Mouse (Mus musculus): Measurements from ENCODE around the gene Usp29. TPM values are rescaled to one million over a fixed set of nuclear protein-coding genes. Genes with fewer than 3 reads are reported as not detected.

The Usp29 gene
- polyA plus RNA-seq, 1 experiment, result not detected

DNA sequence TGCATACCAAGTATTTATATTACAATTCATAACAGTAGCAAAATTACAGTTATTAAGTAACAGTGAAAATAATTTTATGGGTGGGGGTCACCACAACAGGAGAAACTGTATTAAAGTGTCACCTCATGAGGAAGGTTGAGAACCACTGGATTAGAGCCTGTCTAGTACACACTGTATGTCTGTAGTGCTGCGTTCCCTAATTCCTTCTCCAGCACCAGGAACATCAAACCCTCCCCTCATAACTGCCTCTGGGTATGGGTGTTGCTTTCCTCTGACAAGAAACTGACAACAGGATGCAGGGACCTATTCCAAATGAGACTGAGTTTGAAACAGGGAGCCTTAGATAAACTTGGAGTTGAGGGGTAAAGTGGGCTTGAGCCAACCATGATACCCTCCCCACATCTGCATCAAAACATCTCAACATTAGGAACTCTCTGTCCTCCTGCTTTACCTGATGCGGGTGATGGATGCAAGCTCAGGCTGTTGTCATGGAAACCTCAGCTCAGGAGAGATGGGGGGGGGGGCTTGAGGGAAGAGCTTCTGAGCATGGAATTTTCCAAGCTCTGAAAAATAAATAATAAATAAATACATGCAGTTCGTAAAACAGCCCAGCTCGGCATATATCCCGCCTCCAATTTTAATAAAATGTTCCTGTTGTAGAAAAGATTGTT lies 86.5 kb downstream of the Usp29 start:
- DNase-seq (ENCODE audit: low read depth), result no peak

DNA sequence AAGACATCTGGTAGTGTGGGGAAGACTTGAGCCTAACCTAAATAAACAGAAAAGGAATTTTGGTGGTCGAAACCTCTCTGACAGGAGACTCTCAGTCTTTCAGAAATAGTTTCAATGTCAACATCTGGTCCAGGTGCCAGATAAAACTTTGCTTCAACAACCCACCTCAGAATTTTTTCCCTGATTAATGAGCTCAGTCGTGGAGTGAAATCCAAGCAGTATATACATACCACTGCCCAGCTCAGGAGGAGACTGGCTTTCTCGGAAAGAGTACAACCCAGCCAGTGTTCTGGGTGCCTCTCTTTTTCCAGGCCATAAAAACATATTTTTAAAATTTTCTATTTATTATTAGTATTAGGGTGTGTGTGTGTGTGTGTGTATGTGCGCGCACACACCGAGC lies 89.9 kb downstream of the Usp29 start:
- no peak for DNase-seq (ENCODE audit: low read depth)

DNA sequence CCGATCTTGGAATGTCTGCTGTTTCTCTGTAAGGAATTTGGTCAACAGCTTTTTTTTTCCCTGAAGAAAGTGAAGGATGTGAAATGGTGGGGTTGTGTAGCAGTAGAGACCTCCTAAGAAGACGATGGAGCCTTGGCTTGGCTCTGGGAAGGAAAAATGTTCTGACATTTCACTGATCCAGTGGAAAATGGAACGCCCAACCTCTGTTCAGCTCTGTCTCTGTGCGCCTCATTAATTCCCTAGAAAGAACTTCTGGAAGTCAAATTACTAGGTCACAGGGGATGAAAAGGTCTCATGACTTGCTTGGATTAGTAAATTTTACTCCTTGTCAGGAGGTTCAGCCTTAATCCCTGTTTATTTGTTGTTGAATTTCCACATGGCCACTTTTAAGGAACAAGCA lies 92.3 kb downstream of the Usp29 start:
- DNase-seq (ENCODE audit: low read depth), result no peak

DNA sequence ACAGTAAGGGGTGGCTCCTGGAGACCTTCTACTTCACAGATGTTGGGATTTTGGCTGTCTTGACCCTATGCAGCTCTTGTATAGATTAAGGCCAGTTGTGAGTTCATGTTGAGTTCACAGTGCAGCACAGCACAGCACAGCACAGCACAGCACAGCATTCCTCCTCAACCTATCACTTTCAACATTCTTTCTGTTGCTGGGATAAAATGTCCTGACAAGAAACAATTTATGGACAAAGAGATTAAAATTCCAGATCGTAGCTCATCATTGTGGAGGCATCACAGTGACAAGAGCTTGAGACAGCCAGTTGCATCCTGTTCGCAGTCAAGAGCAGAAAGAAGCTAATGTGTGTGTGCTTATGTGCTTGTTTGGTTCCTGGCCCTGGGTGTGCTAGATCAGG lies 93.3 kb downstream of the Usp29 start:
- no peak for DNase-seq (ENCODE audit: low read depth)

DNA sequence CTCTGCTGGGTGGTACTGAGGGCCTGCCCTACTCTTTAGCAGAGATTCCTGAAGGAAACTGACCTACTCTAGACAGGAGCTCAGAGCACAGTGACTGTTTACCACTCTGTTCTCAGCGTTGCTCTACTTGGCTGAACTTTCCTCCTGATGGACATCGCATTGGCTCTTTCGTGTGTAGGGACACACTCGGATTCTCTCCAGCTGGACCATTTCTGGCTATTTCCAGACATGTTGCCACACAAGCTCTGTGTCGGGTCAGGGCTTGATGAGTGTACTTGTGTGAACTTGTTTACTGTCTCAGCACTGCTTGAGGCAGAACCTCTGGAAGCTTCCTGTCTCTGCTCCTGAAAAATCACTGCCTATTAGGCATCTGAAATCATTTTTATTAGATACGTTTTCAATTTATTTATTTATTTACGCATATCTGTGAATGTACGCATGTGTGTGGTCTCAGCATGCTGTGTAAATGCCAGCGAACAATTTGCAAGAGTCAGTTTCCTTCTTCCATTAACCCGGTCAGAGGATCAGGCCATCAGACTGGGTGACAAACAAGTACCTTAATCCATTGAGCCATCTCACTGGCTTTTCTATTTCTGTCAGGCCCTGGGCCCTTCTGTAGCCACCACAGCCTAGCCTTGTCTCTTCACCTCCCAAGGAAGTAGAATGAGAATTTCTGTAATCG lies 95.7 kb downstream of the Usp29 start:
- peak; percentile 95 for DNase-seq (ENCODE audit: low read depth)

DNA sequence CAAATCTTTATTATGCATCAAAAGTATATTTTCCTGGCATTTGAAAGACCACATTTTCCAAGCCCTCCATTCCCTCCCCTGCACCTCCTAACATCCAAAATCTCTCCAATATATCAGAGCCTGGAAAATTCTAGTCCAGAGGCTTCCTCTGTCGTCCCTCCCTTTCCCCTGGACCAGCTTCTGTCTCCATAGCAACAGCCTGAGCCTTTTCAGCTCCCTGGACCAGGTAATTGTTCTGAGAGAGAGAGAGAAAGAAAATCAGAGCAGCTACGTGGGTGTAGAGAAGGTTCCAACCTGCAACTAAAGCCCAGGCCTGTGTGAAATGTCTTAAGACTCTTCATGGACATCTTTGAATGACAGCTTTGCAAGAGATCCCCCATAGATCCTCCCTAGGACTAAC lies 98.8 kb downstream of the Usp29 start:
- DNase-seq (ENCODE audit: low read depth), result no peak

DNA sequence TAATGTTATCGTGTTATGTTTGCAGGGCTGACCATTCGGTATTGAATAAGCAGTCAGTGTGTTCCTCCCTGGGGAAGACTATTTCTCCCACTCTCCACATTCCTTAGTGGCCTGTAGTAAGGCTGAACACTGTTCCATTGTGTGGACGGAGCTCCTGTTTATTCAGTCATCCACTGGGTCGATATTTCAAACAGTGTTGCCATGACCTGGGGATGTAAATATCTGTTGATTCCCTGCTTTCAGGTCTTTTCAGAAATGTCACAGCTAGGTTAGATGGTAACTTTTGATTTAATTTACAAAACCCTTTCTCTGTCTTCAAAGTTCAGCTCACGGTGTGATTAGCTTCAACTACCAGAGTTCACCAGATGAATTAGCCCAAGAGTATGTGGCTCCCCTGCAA lies 104.6 kb downstream of the Usp29 start:
- no peak for DNase-seq (ENCODE audit: low read depth)

DNA sequence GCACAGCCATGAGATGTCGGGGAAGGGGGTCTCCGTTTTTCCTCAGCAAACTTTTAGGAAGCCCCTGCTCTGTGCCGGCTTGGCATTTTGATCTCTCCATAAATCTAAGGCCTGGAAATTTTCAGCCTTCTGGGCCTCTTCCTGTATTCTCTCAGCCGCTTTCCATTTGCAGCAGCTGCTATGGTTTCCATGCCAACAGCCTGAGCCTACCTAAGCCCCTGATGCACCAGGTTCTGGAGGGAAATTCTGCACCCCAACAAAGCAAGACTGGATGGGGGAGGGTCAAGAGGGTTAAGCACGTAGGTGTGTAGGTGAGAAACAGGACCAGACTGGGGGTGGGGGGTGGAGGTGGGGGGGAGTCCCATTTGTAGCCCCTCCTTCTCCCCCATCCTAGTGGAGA lies 105.0 kb downstream of the Usp29 start:
- DNase-seq (ENCODE audit: low read depth), result no peak

DNA sequence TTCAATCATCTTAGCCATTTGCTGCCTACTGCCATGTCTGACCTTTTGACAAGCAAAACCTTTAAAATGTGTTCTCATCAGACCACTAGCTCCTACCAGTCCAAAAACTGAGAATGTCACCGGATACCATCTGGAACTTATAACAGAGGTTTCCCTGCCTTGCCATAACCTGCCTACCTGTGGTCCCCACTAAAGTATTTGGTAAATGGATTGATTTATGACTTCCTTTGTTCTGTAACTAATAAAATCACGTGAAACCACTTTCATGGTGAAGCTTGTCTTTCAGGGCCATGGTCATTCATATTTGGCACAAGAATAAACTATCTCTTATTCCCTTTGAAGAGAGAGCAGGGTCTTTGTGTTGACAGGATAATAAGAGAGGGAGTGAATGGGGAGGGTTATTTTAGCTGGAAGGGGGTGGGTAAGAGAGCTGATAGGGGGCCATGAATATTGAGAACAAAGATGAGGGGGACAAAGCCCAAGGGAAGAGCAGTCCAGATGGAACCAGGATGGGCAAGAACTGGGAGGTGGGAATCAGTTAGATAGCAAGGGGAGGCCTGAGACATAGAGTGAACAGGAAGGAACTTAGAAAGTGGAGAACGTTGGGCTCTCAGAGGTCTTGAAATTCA lies 107.0 kb downstream of the Usp29 start:
- no peak for DNase-seq (ENCODE audit: low read depth)

DNA sequence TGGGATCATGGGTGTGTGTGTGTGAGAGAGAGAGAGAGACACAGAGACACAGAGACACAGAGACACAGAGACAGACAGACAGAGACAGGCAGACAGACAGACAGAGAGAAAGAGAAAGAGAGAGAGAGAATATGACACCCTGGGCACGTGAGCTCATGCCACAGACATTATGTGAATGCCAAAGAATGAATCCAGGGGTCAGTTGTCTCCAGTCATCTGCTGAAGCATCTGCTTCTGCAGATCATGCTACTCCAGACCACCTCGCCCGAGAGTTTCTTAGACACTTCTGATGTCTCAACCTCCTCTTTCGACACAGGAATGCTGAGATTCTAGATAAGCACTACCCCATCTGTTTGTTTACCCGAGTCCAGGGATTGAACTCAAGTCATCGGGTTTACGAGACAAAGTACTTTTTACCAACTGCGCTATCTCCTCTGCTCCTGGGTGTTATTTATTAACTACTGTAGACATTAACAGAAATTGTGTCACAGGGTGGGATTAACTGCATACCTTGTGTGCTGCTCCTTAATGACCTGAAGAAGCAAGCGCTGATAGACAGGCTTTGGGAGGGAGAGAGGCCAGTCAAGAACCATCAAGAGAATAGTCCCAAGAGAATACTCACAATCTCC lies 107.7 kb downstream of the Usp29 start:
- DNase-seq (ENCODE audit: low read depth), result no peak

DNA sequence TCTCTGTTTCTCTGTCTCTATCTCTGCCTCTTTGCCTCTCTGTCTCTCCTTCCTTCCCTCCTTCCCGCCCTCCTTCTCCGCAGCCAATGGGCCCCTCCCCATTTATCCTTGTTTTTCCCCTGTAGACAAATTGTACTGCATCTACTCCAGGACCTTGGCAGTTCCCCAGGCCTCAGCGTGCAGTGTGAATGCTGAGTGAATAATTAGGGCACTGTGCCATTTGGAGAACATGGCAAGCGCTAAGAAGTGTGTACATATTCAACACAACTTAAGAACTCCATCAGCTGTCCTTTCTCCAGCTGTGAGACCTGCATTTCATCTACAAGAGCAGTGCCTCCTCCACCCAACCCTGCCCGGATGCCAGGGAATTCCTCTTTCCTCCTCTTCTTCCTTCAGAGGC lies 110.5 kb downstream of the Usp29 start:
- DNase-seq (ENCODE audit: low read depth), result no peak

DNA sequence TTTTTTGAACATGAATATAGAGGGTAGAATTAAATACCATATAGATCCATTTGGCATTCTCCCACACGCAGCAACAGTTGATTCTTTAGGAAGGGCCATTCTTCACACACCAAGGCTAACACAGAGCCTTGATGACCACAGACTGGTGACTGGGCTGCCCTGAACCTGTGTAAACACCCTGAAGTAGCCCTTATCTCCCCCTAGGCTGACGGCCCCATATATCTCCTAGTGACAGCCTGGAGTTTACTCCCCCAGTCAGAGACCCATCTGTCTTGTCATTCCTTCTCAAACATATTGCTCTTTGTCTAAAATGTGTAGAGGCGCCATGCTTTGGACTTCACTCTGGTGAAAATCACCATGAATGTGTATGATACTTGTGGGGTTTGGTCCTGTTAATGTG lies 119.1 kb downstream of the Usp29 start:
- no peak for DNase-seq (ENCODE audit: low read depth)

DNA sequence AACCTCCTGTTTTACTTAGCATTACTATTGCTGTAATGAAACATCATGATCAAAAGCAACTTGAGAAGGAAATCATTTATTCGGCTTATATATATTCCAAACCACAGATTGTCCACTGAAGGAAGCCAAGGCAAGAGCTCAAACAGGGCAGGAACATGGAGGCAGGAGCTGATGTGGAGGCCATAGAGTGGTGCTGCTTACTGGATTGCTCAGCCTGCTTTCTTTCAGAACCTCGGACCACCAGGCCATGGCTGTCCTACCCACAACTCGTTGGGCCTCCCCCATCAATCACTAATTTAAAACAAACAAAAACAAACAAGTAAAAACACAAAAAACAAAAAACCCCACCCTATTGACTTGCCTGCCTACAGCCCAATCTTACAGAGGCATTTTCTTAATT lies 119.9 kb downstream of the Usp29 start:
- no peak for DNase-seq (ENCODE audit: low read depth)

DNA sequence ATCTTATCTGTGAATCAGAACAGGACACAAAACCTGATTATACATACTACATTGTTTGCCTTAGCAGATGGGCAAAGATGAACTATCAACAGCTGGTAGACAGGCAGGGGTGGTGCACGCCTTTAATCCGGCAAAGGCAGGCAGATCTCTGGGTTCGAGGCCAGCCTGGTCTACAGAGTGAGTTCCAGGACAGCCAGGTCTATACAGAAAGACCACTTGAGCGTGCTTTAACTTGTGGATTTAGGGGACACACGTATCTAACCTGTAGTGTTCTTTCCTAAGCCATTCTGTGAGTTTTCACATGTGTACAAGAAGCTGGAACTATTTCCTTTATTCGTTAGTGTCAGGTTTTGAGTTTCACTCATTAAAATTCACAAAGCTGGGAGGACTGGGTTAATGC lies 120.9 kb downstream of the Usp29 start:
- no peak for DNase-seq (ENCODE audit: low read depth)

DNA sequence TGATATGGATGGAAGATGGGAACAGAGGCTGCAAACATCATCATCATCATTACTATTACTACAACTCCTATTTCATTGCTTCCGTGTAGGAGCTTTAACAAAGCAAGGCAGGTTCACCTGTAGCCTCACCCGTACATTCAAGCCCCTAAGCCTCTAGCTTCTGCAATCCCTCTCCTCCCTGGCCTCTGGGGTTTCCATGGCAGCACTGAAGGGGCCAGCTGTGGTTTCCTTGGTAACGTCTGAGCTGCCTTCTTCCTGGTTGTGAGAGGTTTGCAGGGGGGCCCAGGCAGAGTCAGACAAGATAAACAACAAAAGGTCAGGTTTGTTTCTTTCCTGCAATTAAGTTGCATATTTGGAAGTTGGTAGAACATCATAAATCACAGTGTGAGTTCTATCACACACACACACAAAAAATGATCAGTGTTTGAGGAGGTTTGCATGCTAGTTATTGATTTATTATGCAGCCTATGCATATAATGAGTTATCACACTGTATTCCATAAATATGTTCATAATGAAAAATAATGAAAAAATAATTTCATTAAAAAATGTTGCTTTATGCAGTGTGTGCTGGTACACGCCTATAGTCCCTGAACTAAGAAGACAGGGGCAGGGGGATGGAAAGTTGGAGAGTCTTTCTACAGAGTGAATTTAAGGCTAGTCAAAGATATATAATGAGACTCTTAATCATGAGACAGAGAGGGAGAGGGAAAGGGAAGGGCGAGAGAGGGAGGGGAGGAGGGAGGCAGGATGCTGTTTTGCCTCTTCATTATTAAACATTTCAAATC lies 121.5 kb downstream of the Usp29 start:
- no peak for DNase-seq (ENCODE audit: low read depth)

DNA sequence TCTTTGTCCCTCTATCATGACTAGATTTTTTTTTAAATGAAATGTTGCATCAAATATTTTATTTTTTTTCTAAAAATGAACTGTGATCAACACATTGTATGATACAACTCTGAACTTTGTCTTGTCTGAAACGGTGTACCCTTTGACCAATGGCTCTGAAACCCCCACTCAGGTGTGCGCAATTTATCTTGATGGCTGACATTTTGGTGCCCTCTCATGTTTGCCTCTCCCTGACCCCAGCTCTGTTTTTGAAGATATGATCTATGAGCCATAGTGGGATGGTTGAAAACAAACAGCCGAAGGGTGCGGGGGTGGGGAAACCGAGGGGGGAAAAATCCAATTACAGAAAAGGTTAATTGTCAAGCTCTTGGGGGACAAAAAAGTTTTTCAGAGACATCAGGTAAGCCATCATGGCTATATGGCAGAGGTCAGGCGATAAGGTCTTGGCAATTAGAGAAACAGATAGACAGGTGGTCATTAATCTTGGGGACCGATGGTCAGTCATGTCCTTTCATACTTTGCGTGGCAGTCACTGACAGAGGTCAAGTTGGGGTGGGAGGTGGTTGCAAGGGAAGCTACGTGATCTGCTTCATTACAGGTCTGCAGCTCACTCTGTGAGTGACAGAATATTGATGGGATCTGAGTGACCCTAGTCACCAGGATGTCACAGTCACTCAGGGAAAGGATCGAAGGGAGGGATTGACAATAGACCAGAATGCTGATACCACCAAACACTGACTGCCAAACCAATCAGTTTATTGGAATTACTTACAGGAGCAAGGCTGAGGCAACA lies 125.4 kb downstream of the Usp29 start:
- DNase-seq (ENCODE audit: low read depth), result no peak

DNA sequence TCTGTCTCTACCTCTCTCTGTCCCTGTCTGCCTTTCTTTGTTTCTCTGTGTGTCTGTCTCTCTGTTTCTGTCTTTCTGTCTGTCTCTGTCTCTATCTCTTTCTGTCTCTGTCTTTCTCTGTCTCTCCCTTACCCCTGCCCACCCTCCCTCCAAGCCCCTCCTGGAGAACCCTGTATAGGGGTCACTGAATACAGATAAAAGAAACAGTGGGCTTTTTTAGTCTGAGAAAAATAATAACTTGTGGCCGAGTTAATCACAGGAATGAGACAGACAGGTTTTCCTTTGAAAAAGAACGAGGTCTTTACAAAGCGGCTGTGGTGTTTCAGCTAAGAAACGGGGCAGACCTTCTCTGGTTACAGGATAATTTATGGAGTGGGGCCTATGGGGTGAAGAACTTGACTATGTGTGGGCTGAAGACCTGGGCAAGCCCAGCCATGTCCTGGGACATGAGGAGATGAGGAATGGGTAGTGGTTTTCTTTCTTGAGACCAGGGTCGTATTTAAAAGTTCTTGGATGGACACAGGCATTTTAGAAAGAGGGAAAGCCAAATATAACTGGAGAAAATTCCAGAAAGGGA lies 128.4 kb downstream of the Usp29 start:
- no peak for DNase-seq (ENCODE audit: low read depth)

DNA sequence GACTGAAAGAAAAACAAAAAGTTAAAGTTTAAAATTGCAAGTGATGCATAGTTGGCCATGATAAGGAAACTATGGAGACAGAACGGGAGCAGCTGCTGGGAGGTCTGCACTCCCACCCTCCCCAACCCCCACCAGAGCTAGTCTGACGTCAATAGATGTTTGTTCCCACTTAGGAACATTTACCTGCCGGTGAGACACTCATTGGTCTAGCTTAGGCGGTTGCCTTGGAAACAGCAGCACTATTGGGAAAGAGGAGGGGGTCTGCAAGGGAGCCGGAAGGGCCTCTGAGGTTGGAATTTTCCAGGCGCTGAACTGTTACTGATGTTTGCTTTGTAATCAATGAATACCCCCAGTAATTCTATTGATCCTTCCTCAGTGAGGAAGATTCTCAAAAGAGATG lies 130.3 kb downstream of the Usp29 start:
- no peak for DNase-seq (ENCODE audit: low read depth)

DNA sequence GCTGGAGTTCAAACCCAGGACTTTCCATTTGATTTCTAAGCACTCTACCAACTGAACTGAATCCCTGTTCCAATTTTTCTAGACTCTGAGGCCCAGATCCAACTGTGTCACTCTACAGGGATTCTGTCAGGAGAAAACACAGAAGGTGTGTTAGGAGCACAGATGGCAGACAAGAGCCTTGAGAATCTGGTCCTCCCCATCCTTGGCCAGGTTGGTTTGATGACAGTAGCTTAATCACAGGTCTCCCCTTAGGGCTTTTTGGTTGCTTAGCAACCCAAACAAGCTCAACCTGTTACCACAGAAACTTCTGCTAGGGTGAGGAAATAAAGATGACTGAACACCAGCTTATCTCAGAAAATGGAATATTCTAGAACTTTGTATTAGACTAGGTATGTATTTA lies 136.0 kb downstream of the Usp29 start:
- peak; percentile 6 for DNase-seq (ENCODE audit: low read depth)

DNA sequence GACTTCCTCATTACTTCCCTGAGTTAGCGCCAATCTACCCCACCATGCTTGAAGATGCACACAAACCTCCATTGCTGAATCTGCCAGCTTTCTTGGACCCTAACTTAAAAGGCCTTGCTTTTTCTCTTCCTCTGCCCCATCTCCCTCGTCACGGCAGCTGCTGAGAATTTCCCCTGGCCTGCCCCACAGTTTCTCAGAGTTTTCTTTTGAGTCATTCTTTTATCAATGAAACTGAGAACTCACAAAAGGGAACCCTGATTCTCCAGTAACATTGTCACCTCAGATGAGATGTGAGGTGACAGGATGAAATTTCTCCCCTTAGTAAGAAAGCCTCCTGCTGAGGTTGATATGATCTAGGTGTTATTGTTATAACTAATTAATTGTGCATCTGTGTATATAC lies 138.5 kb downstream of the Usp29 start:
- DNase-seq (ENCODE audit: low read depth), result no peak

DNA sequence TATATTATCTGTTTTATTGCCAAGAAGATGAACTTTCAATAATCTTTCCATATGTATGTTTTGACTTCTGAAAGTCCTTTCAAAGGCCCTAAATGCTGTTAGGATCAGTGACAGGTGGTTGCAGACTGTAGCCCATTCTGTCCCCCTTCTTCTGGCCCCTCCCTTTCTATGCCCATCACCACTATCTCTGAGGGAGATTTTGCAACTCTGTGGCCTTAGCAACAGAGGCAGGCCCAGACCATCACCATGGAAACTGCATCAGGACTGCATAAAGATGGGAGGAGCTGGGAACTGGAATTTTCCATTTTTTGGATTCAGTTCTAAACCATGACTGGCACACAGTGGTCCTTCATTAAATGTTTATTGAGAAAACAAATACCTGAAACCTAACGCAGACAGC lies 139.2 kb downstream of the Usp29 start:
- no peak for DNase-seq (ENCODE audit: low read depth)

Measured in gonadal fat pad, adult 2 months (tissue).